Mouse (Mus musculus) hindbrain, embryonic 11.5 days (tissue): Measurements from ENCODE around the gene Tulp1. TPM values are rescaled to one million over a fixed set of nuclear protein-coding genes. Genes with fewer than 3 reads are reported as not detected.

Source experiments
- ATAC-seq: fragments of 200-750 bp; cut with Nextera tagmentation; 2 replicates; pipeline ENCODE4 v1.8.0; 2017; ENCODE audit warnings: mild to moderate bottlenecking, moderate TSS enrichment, moderate library complexity; ENCODE audit not compliant: low FRiP score
- DNase-seq: peaks from one replicate; pipeline ENCODE4 v3.0.0-alpha.2; 2015; ENCODE audit warnings: low spot score
- H3K27ac ChIP-seq: fragments of 300-500 bp; sonication (generic); 2 replicates; pipeline ENCODE4 v1.5.1; 2014; ENCODE audit warnings: mild to moderate bottlenecking, low read depth, low read length
- H3K27me3 ChIP-seq: fragments of 300-500 bp; sonication (generic); 2 replicates; pipeline ENCODE4 v1.6.1; 2014; ENCODE audit warnings: mild to moderate bottlenecking, low read length, moderate library complexity, mixed read lengths; ENCODE audit not compliant: control insufficient read depth, insufficient read depth
- H3K36me3 ChIP-seq: fragments of 300-500 bp; sonication (generic); 2 replicates; pipeline ENCODE4 v1.6.1; 2014; ENCODE audit warnings: mild to moderate bottlenecking, low read length, moderate library complexity, mixed read lengths; ENCODE audit not compliant: control insufficient read depth, insufficient read depth
- H3K4me1 ChIP-seq: fragments of 300-500 bp; sonication (generic); replicated peaks from 2 replicates; pipeline ENCODE4 v1.6.1; 2014; ENCODE audit warnings: low read length, mixed read lengths; ENCODE audit not compliant: control insufficient read depth, insufficient read depth
- H3K4me2 ChIP-seq: fragments of 300-500 bp; sonication (generic); replicated peaks from 2 replicates; pipeline ENCODE4 v1.6.1; 2014; ENCODE audit warnings: mild to moderate bottlenecking, low read depth, low read length
- H3K4me3 ChIP-seq: fragments of 300-500 bp; sonication (generic); 2 replicates; pipeline ENCODE4 v1.5.1; 2014; ENCODE audit warnings: low read depth, low read length
- H3K9ac ChIP-seq: fragments of 300-500 bp; sonication (generic); 2 replicates; pipeline ENCODE4 v1.6.1; 2014; ENCODE audit warnings: low read depth, low read length
- H3K9me3 ChIP-seq: fragments of 300-500 bp; sonication (generic); 2 replicates; pipeline ENCODE4 v1.6.1; 2016; ENCODE audit warnings: low read length; ENCODE audit not compliant: control insufficient read depth
- WGBS: fragments of 180-500 bp; shearing (Covaris S2); extraction: QIAGEN DNeasy Blood & Tissue Kit; methylation state at CpG from one replicate; pipeline ENCODE4 v1.1.7; 2014; 5-methylcytosine and 5-hydroxymethylcytosine counted together
- polyA plus RNA-seq: library from polyadenylated mRNA; unstranded; fragments of >200 nt; fragmentation: Nextera tagmentation; extraction: Ambion mirVana; gene quantifications from 2 replicates; pipeline ENCODE4 v1.2.1, GENCODE M21; 2014

Tulp1 gene
- polyA plus RNA-seq, 1 experiment from 2014 or later: 2.9 TPM

GRCm38 (mm10) chr17:28312232-28313211, 52.5 kb downstream of the Tulp1 start:
- H3K27ac ChIP-seq: no peak overlapping the region
- peak overlapping the region; percentile 23; the same call in 1 of the 2 replicates for H3K4me2 ChIP-seq
- ATAC-seq (peak; percentile 39; the same call in 1 of the 2 replicates), DNase-seq (peak; percentile 52)
- no peaks in the 10 kb centered on the region for H3K9me3 ChIP-seq
- H3K4me1 ChIP-seq: peaks cover 3% of the 10 kb centered on the region; the same call in 1 of the 2 replicates
- peak overlapping the region; percentile 81 for H3K4me3 ChIP-seq
- no peaks in the 10 kb centered on the region for H3K36me3 ChIP-seq
- WGBS: 28% methylated on average over 17 of the region's 17 CpGs
- no peak overlapping the region for H3K9ac ChIP-seq
- H3K27me3 ChIP-seq: no peaks in the 10 kb centered on the region

DNA sequence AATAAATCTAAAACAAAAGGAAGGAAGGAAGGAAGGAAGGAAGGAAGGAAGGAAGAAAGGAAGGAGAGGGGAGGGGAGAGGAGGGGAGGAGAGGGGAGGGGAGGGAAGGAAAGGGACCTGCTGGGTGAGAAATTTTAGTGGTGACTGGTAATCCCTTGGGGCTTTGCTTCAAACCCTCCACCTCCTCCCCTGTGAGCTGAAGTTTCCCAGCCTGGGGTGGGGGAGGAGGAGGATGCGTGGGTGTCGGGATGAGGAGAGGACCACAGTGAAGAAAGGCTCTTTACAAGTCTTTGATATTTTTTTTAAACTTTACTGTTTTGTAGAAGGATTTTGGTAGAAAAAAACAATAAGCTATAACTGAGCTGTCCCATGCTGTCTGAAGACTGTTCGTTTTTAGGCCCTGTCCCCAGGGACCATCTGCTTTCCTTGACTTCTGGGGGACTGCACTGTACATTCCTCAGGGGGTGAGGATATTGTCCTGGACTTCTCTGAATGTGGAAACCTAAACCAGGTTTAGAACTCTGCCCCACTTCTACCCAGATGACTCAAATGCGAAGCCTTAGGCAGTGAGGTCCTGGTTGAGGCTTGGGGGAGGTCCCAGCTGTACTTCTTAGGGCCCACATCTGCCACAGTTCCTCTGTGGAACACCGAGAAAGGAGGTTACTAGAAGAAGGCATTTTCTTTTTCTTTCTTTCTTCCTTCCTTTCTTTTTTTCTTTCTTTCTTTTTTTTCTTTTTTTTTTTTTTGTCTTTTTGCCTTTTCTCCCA, 53.5 kb downstream of the Tulp1 start:
- WGBS: 76% methylated on average over 5 of the region's 5 CpGs
- ATAC-seq (no peak), DNase-seq (no peak)
- H3K4me2 ChIP-seq: no peak overlapping the region
- H3K4me3 ChIP-seq: no peak overlapping the region
- no peak overlapping the region for H3K27ac ChIP-seq
- H3K4me1 ChIP-seq: peaks cover 3% of the 10 kb centered on the region; the same call in 1 of the 2 replicates
- no peaks in the 10 kb centered on the region for H3K27me3 ChIP-seq
- H3K9ac ChIP-seq: no peak overlapping the region
- H3K9me3 ChIP-seq: no peaks in the 10 kb centered on the region
- H3K36me3 ChIP-seq: no peaks in the 10 kb centered on the region

DNA sequence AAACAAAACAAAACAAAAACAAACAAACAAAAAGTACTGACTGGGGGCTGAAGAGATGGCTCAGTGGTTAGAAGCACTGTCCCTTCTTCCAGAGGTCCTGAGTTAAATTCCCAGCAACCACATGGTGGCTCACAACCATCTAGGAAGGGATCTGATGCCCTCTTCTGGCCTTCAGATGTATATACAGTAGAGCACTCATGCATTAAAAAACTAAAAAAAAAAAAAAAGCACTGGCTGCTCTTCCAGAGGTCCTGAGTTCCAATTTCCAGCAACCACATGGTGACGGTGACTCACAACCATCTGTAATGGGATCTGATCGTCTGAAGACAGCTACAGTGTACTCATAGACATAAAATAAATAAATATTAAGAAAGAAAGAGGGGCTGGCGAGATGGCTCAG, 54.2 kb downstream of the Tulp1 start:
- ATAC-seq (no peak), DNase-seq (no peak)
- no peak overlapping the region for H3K9ac ChIP-seq
- H3K4me2 ChIP-seq: no peak overlapping the region
- no peaks in the 10 kb centered on the region for H3K36me3 ChIP-seq
- WGBS: 87% methylated on average over 3 of the region's 3 CpGs
- H3K9me3 ChIP-seq: no peaks in the 10 kb centered on the region
- H3K4me3 ChIP-seq: no peak overlapping the region
- no peak overlapping the region for H3K27ac ChIP-seq
- no peaks in the 10 kb centered on the region for H3K27me3 ChIP-seq
- peaks cover 3% of the 10 kb centered on the region; the same call in 1 of the 2 replicates for H3K4me1 ChIP-seq

- H3K27ac ChIP-seq: no peak overlapping the region
- WGBS: 17% methylated on average over 18 of the region's 18 CpGs
Observed at GRCm38 (mm10) chr17:28308297-28309195, 56.5 kb downstream of the Tulp1 start.

GRCm38 (mm10) chr17:28305172-28305571, 59.9 kb downstream of the Tulp1 start:
- H3K27me3 ChIP-seq: no peaks in the 10 kb centered on the region
- H3K4me3 ChIP-seq: no peak overlapping the region
- H3K4me1 ChIP-seq: peaks cover 2% of the 10 kb centered on the region; the same call in 1 of the 2 replicates
- no peak overlapping the region for H3K4me2 ChIP-seq
- no peak overlapping the region for H3K9ac ChIP-seq
- H3K36me3 ChIP-seq: no peaks in the 10 kb centered on the region
- H3K9me3 ChIP-seq: no peaks in the 10 kb centered on the region
- WGBS: 55% methylated on average over 10 of the region's 10 CpGs
- no peak overlapping the region for H3K27ac ChIP-seq
- DNase-seq (no peak), ATAC-seq (no peak)

More at GRCm38 (mm10) chr17:28308297-28309195, 56.5 kb downstream of the Tulp1 start:
- Histone ChIP-seq H3K4me2 (no peak overlapping the region), H3K9me3 (no peaks in the 10 kb centered on the region), H3K9ac (no peak overlapping the region), H3K36me3 (no peaks in the 10 kb centered on the region), H3K4me3 (no peak overlapping the region), H3K27me3 (no peaks in the 10 kb centered on the region), H3K4me1 (no peaks in the 10 kb centered on the region; the same call in 1 of the 2 replicates)
- ATAC-seq (no peak), DNase-seq (peak; percentile 95)

Other genes with a start within 250 kb of the Tulp1 start
- gene Scube3, start 223.1 kb downstream of the Tulp1 start, polyA plus RNA-seq: 8.0 and 8.6 TPM in 2 replicates
- 27.6 and 29.5 TPM in 2 replicates for gene Zfp523, start 188.1 kb downstream of the Tulp1 start, polyA plus RNA-seq
- gene Def6, start 157.4 kb downstream of the Tulp1 start, polyA plus RNA-seq: 1.8 and 2.9 TPM in 2 replicates
- 1.7 and 3.5 TPM in 2 replicates for gene Ppard, start 132.5 kb downstream of the Tulp1 start, polyA plus RNA-seq
- gene Fance, start 51.7 kb downstream of the Tulp1 start, polyA plus RNA-seq: 18.7 and 22.5 TPM in 2 replicates
- gene Rpl10a, start 36.8 kb downstream of the Tulp1 start, polyA plus RNA-seq: 445 and 475 TPM in 2 replicates
- 3.7 and 5.1 TPM in 2 replicates for gene Tead3, start 14.4 kb downstream of the Tulp1 start, polyA plus RNA-seq
- gene Fkbp5, start 152.3 kb upstream of the Tulp1 start, polyA plus RNA-seq: 11.9 and 12.1 TPM in 2 replicates
- gene Armc12, start 165.6 kb upstream of the Tulp1 start, polyA plus RNA-seq: not detected in 2 replicates
- not detected in 2 replicates for gene Clpsl2, start 184.2 kb upstream of the Tulp1 start, polyA plus RNA-seq
- gene Clps, start 195.5 kb upstream of the Tulp1 start, polyA plus RNA-seq: not detected in 2 replicates
- 2.0 and 2.2 TPM in 2 replicates for gene Lhfpl5, start 210.4 kb upstream of the Tulp1 start, polyA plus RNA-seq